Mouse (Mus musculus) limb, embryonic 15.5 days (tissue): ENCODE data around the gene B3gntl1. TPM values are rescaled to one million over a fixed set of nuclear protein-coding genes. Genes with fewer than 3 reads are reported as not detected.

Source experiments
- ATAC-seq: fragments of 200-750 bp; cut with Nextera tagmentation; 2 replicates; pipeline ENCODE4 v1.8.0; 2017; ENCODE audit warnings: low read depth, moderate TSS enrichment; ENCODE audit not compliant: insufficient number of reproducible peaks, low FRiP score, low TSS enrichment
- H3K27ac ChIP-seq: fragments of 300-500 bp; sonication (generic); 2 replicates; pipeline ENCODE4 v1.5.1; 2015; ENCODE audit warnings: moderate library complexity, mild to moderate bottlenecking, inconsistent platforms
- H3K27me3 ChIP-seq: fragments of 300-500 bp; sonication (generic); 2 replicates; pipeline ENCODE4 v1.6.1; 2015; ENCODE audit warnings: inconsistent platforms
- H3K36me3 ChIP-seq: fragments of 300-500 bp; sonication (generic); 2 replicates; pipeline ENCODE4 v1.6.1; 2015; ENCODE audit warnings: inconsistent platforms
- H3K4me1 ChIP-seq: fragments of 300-500 bp; sonication (generic); 2 replicates; pipeline ENCODE4 v1.6.1; 2015; ENCODE audit warnings: inconsistent platforms
- H3K4me2 ChIP-seq: fragments of 300-500 bp; sonication (generic); 2 replicates; pipeline ENCODE4 v1.6.1; 2015; ENCODE audit warnings: mild to moderate bottlenecking, inconsistent platforms
- H3K4me3 ChIP-seq: fragments of 300-500 bp; sonication (generic); 2 replicates; pipeline ENCODE4 v1.5.1; 2015; ENCODE audit warnings: mild to moderate bottlenecking, inconsistent platforms
- H3K9ac ChIP-seq: fragments of 300-500 bp; sonication (generic); 2 replicates; pipeline ENCODE4 v1.6.1; 2015; ENCODE audit warnings: inconsistent platforms
- H3K9me3 ChIP-seq: fragments of 300-500 bp; sonication (generic); 2 replicates; pipeline ENCODE4 v1.6.1; 2016; ENCODE audit warnings: inconsistent platforms
- WGBS: fragments of 180-500 bp; shearing (Covaris S2); methylation state at CpG from one replicate; pipeline ENCODE4 v1.1.7; 2015; 5-methylcytosine and 5-hydroxymethylcytosine counted together
- polyA plus RNA-seq: library from polyadenylated mRNA; unstranded; fragments of >200 nt; fragmentation: Nextera tagmentation; extraction: Ambion mirVana; gene quantifications from 2 replicates; pipeline ENCODE4 v1.2.1, GENCODE M21; 2015

Gene B3gntl1
- polyA plus RNA-seq, 1 experiment from 2014 or later = 9.5 TPM

- Histone ChIP-seq H3K27ac (no peak overlapping the region), H3K36me3 (peaks cover 26% of the 10 kb centered on the region), H3K27me3 (no peaks in the 10 kb centered on the region), H3K4me1 (peaks cover 4% of the 10 kb centered on the region; the same call in 1 of the 2 replicates), H3K4me3 (no peak overlapping the region), H3K4me2 (no peak overlapping the region), H3K9ac (no peak overlapping the region), H3K9me3 (no peaks in the 10 kb centered on the region)
- ATAC-seq = no peak
- WGBS = 80% methylated on average over 6 of the region's 6 CpGs
Measured at GRCm38 (mm10) chr11:121597254-121597653, 75.7 kb downstream of the B3gntl1 start.

GRCm38 (mm10) chr11:121581856-121582255 is 91.1 kb downstream of the B3gntl1 start:
- no peak overlapping the region for H3K9ac ChIP-seq
- no peak for ATAC-seq
- no peaks in the 10 kb centered on the region for H3K27me3 ChIP-seq
- H3K36me3 ChIP-seq = peaks cover 15% of the 10 kb centered on the region
- no peaks in the 10 kb centered on the region for H3K4me1 ChIP-seq
- no peak overlapping the region for H3K27ac ChIP-seq
- H3K4me2 ChIP-seq = no peak overlapping the region
- H3K9me3 ChIP-seq = no peaks in the 10 kb centered on the region
- H3K4me3 ChIP-seq = no peak overlapping the region

Other genes starting within 250 kb of the B3gntl1 start
- gene Fn3k, start 238.2 kb downstream of the B3gntl1 start, polyA plus RNA-seq = 0.58 and 3.1 TPM in 2 replicates
- gene Tbcd, start 221.2 kb downstream of the B3gntl1 start, polyA plus RNA-seq = 51.5 and 51.8 TPM in 2 replicates
- gene Zfp750, start 153.8 kb downstream of the B3gntl1 start, polyA plus RNA-seq = 37.5 and 39.1 TPM in 2 replicates
- 77.1 and 79.7 TPM in 2 replicates for gene Metrnl, start 28.4 kb upstream of the B3gntl1 start, polyA plus RNA-seq
- 0.08 and 0.09 TPM in 2 replicates for gene Ptchd3, start 157.1 kb upstream of the B3gntl1 start, polyA plus RNA-seq